Mouse (Mus musculus): ENCODE results near the gene Scgb3a1.

The Scgb3a1 gene

GRCm38 (mm10) chr11:49663310-49663709 lies at the start of gene Scgb3a1:
Gene Scgb3a1 (plus strand): TSS chr11:49663610.
- DNase-seq = no peak

DNA sequence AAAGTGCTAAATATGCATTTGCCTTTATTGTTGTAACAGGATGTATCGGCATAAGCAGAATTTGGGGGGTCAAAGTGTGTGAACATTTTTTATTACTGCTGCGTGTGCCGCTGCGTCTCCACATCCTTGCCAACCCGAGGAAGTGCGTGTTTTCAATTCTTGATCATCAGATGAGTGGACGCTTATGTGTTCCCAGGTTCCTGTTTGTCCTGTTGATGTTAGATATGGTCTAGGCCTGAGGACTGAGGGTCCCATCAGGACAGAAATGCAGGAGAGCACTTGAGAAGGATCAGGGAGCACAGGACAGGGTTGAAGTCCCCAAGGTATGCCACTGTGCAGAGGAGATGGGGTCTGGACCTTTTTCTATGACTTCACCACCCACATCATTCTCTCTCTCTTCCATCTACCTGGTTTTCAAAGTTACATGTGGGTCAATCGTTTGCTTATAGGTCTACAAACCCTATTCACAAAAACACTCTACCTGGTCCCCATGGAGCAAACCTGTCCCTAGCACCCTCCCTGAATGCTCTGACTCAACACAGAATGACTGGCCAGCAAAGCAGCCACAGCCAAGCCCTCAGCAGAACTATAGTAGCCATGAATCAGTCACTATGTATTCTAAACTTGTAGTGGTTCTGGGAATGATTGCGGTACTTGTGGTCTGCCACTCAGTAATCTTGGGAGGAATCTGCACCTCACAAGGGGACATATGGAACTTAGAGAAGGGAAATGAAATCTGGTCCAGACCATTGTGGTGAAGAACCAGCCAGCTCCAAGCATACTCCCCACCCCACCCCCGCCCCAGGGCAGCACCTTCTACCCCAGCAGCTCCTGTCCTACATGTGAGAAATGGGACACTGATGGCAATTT lies 47.3 kb upstream of the Scgb3a1 start:
- DNase-seq = no peak

- no peak for DNase-seq
Measured at GRCm38 (mm10) chr11:49618476-49618875, 44.9 kb upstream of the Scgb3a1 start.

DNA sequence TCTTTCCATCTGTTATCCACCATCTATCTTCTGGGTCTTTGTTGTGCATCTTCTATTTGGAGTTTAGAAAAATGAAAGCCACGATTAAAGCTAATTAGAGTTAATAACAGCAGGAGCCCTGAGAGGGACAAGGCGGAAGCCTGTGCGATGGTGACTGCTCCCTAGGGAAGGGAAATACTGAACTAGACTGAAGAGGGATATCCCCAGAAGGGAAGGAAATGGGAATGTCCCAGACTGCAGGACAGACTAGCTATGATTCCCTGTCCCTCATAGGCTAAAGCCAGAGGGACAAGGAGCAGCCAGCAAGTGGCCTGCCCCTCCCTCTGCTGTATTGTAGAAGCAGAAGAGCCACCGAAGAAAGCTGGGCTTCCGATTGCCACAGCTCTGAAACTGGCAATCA lies 41.5 kb upstream of the Scgb3a1 start:
- DNase-seq = no peak

DNA sequence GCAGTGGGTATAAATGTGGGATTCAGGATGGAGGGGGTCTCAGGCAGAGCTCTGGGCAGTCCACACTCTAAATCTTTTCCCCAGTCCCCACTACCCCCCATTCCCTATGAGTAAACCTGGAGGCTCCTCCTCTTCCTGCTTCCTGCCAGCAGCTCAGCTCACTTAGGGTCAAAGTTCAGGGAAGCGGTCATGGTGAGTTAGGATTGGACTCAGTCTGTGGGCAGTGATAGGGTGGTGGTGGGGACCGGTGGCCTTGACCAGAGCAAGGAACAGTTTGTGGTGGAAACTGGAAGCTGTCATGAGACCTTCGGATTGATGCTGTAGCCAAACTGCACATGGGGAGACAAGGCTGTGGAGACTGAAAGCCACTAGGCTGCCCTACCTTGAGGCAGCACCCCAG lies 39.3 kb upstream of the Scgb3a1 start:
- no peak for DNase-seq

GRCm38 (mm10) chr11:49625863-49626262 lies 37.5 kb upstream of the Scgb3a1 start:
- no peak for DNase-seq

DNA sequence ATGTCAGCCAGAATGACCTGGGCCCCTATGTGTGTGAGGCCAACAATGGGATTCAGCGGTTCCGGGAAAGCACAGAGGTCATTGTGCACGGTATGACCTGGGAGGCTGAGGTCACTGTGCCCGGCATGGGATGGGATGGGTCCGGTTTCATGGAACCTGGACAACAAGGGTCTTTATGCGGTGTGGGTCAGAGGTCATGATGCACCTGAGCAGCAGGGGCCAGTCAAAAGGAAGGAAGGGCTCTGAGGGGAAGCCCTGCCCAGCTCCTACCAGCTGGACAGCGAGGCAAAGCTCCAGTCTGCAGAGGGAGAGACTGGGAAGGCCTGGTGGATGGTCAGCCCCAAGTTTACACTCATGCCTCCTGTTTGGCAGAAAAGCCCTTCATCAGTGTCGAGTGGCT lies 36.7 kb upstream of the Scgb3a1 start:
- DNase-seq = no peak

DNA sequence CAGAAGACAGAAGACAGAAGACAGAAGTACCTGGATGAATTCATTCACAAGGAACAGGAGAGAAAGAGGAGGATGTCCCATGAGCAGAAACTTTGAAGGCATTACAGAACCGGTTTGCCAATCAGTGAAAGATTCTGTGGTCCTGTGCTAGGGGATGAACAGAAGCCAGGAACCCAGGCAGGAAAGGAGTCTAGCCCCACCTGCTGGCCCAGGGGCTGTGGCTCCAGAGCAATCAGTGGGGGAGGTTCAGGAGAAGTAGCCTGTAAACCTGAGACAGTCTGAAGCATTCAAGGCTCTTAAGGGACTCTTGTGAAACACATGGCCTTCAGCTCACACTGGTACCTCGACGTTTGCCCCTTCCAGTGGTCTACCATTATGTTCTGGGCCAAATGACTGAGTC lies 32.3 kb upstream of the Scgb3a1 start:
- peak; percentile 52 to 66 for DNase-seq

- DNase-seq = peak; percentile 43 to 59
Measured at GRCm38 (mm10) chr11:49632256-49632655, 31.2 kb upstream of the Scgb3a1 start.

GRCm38 (mm10) chr11:49634101-49634500 lies 29.3 kb upstream of the Scgb3a1 start:
- DNase-seq = peak in 1 of 2 experiments; percentile 45

DNA sequence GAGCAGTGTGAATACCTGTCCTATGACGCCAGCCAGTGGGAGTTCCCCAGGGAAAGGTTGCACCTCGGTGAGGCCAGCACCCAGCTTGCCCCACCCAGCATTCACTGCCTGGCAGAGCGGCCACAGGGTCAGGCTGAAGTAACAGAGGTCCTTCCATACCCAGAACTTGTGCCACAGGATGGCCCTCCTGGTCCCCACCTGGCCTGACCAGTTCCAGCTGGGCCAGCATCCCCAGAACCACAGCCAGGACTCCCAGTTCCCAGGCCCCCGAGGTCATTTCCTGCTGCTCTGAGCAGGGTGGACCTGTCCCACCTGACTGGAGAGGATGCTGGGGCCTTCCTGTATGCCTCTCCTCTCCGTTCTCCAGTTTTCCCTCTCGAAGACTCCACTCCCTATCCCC lies 27.7 kb upstream of the Scgb3a1 start:
- DNase-seq = no peak

- DNase-seq = peak; percentile 27 to 41
Measured at GRCm38 (mm10) chr11:49636449-49636848, 27.0 kb upstream of the Scgb3a1 start.

DNA sequence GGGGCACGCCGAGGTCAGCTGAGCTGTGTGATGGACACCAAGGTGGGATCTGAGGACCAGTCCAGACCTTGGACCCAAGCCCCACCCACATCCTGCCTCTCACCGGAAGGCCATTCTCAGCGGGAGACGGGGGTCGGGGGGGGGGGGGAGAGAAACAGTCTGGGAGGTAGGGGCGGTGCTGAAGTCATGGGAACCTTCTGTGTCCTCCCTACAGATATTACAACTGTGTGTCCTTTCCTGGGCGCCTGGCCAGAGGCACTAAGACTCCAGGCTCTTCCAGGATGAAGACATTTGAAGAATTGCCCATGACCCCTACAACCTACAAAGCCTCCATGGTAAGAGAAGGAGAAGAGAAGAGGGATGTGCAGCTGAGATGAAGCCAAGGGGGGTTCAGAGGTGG lies 17.7 kb upstream of the Scgb3a1 start:
- DNase-seq = no peak

- DNase-seq = peak; percentile 52 to 68
Measured at GRCm38 (mm10) chr11:49650113-49650993, 13.1 kb upstream of the Scgb3a1 start.

DNA sequence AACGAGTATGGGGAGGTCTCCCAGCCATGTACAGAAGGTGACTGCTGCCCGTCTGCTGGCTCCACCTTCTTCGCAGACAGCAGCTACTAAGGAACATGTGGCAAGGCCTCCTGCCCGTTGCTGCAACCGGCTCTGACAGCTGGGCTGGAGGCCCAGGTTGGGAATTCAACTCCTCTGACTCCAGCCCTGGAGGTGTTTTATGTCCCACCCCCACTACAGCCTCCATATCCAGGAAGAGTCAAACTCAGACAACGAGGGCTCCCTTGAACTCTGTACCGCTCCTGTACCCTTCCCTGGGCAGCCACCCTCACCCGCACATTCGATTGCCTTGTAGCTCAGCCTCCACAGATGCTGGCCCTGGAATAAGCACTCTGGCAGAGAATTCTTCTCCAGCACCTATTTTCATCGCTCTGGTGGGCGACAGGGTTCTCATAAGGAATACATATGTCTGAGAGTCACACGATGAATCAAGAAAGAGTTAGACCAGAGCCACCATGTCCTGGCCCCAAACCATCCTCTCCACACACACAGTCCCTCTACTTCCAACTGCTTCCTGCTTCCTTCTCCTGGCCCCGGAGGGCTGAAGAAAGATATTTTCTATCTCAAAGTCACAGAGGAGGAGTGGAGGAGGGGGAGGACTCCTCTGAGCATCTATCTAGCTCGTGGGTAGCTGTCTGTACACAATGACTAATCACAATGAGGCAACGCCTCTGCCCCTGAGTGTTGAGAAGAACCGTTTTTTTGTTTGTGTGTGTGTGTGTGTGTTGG lies 12.2 kb upstream of the Scgb3a1 start:
- DNase-seq = no peak

- no peak for DNase-seq
Measured at GRCm38 (mm10) chr11:49651762-49652322, 11.6 kb upstream of the Scgb3a1 start.

DNA sequence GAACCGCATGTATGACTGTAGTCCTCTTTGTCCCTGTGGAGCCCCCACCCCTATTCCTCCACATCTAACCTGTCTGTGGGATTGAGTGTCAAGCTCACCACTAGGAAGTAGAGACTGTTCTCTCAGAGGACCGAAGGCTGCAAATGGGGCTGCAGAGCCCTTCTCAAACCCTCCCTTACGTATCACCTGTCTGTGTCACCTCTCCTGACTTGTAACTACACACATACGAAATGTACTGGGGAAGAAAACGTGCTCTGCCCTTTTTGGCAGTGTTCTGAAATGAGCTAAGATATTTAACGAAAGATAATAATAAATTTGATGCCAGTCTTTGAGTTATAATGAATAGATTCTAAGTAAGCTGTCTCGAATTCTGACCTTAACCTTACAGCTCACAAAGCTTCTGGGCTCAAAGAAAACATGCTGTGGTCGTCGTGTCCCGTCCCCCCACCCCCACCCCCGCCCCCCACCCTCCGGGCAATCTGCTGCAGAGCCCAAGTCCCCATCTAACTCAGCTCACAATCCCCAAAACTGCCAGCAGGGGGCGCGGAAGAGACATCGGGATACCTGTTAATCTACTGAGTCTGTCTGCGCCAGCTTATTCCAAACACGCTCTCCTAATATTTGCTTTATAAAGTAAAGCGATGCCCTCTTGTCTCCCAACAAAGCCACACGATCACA lies 10.9 kb upstream of the Scgb3a1 start:
- DNase-seq = peak; percentile 92 to 93

- peak in 1 of 2 experiments; percentile 32 for DNase-seq
Measured at GRCm38 (mm10) chr11:49653079-49653408, 10.4 kb upstream of the Scgb3a1 start.

DNA sequence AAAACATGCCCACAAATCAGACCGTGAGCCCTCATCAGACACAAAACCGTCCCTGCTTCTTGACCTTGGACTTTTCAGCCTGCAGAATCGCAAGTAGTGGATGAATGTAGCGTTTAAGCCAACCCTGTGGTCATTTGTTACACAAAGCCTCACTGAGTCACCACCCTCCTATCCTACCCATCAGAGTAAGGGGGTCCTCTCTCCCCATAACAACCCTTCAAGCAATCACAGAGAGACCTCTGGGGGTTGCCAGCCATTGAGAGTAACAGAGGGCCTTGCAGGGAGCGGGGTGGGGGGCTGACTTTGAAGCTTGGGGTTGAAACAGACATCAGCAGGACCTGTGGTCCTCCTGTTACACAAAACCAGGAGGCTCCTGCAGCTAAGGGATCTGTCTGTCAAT lies 8.8 kb upstream of the Scgb3a1 start:
- no peak for DNase-seq

DNA sequence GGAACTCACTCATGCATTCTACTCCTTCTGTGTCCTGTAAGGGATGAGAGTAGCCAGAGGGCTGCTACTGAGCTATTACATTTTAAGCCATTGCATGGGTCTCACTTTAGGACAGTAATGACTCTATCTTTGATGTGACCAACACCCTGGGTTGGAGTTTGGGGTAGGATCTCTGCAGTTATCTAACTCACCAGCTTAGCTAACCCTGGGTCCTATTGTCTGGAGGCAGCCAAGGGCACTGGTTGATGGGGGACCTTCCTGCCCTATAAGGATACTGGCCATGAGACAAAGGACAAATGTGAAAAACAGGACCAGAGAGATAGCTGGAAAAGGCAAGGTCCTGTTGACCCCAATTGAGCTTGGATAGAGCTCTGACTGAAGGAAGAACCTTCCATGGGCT lies 7.9 kb upstream of the Scgb3a1 start:
- no peak for DNase-seq

DNA sequence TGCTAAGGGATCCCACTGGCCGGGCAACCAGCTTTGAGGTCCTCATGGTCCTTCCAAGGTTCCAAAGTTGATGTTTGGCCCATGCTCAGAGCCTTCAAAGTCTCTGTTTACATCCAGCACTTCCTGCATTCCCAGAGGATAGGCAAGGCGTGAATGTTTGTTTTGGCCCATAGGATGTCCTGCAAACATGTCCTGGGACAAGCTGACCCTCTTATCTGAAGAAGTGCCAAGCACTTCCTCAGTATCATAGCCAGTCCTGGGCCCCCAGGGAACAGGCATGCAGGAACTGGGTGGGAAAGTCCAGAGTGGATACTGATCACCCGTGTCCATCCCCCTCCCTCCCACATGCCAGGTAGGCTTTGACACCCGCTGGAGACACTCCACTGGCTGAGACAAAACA lies 5.3 kb upstream of the Scgb3a1 start:
- no peak for DNase-seq

DNA sequence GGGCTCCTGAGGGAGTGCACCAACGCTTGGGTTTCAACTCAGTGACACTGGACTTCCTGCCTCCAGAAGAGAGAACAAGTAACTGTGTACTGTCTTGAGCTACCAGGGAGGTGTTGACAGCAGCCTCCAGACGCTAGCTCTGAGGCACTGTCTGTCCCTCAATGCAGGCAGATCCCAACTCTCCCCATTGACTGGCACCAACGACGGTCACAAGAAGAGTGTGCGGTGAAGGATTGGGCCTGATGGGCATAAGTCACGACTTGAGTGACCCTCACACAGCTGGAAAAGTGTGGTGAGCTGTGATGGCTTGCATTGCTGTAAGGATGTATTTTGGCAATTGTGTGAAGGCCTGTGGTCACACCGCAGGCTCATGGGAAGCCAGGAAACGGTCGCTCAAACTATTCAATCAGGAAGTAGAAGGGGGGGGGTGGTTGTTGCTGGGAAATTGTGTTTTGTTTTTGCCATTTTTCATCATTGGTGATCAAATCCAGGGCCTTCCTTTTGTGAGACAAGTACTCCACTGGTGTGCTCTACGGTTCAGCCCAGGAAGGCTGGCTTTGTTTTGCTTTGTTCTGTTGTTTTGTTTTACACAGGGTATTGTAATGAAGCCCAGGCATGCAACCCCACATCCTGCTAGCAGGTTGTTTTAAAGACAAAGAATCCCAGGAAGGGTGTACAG lies 4.5 kb upstream of the Scgb3a1 start:
- peak in 1 of 2 experiments; percentile 36 for DNase-seq
